In the genomic region with DNA sequence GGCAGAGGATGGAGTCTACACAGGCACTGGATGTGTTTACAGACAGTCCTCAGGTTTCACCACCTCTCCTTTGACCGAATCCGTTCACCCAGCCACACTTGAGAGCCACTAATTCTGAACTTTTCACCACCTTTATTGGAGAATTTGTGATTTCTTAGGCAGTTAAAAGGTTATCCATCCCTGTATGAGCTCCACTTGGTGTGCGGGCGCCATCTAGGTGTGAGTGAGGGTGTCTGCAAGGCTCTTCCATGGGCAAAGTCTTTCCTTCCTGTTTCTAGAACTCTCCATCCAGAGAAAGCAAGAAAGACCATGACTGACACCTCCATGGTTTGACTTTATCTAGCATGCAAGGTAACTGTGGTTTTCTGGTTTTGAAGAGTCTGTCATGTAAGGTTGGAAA, we compare ENCODE assay signal across 10 mouse cellular contexts.
DNase-seq lines count a peak whose midpoint lies in the region; TF ChIP-seq lines count a peak whose summit lies in the region.
"Had no signal": no experiment of that assay in that cellular context is flagged by ENCODE, and none has a peak within 500 bp of the region (broad histone marks: within the 10 kb centered on the region; RNA-seq: fewer than 3 reads in every experiment).

No protein-coding gene starts in this region.

- H3K27ac ChIP-seq in heart, embryonic 10.5 days, result no peak overlapping the region
- H3K27ac ChIP-seq: embryonic facial prominence, embryonic 12.5 days; lung, embryonic 15.5 days had no signal

- H3K9me3 ChIP-seq in heart, embryonic 10.5 days, result no peaks in the 10 kb centered on the region
- H3K9me3 ChIP-seq: embryonic facial prominence, embryonic 12.5 days; lung, embryonic 15.5 days had no signal

- peaks cover 3% of the 10 kb centered on the region; the same call in 1 of the 2 replicates for H3K4me1 ChIP-seq in heart, embryonic 10.5 days

- peaks cover 7% of the 10 kb centered on the region; the same call in 1 of the 2 replicates for H3K36me3 ChIP-seq in heart, embryonic 10.5 days
- no peaks in the 10 kb centered on the region for H3K36me3 ChIP-seq in C2C12 (ENCODE audit: control insufficient read depth, insufficient read depth)
- H3K36me3 ChIP-seq: embryonic facial prominence, embryonic 12.5 days; lung, embryonic 15.5 days had no signal

- DNase-seq in heart, postnatal 4 days, result peak; percentile 54
- no peak for DNase-seq in heart, embryonic 10.5 days (ENCODE audit: low spot score)
- peak; percentile 27 to 60 for DNase-seq in adrenal gland, adult 18-20 months (ENCODE audit: low spot score in 2 of 2)
- peak; percentile 48 for DNase-seq in gastrocnemius, postnatal 10 days
- peak; percentile 50 to 66 for DNase-seq in left cerebral cortex, adult 18-20 months (ENCODE audit: low spot score in 2 of 2)
- DNase-seq in retina, postnatal 1 day, result peak; percentile 66
- no peak for DNase-seq in spleen, postnatal 4 days (ENCODE audit: low spot score in 2 of 2)

- no peaks in the 10 kb centered on the region for H3K79me2 ChIP-seq in C2C12 (ENCODE audit: control insufficient read depth, insufficient read depth)

- H3K27me3 ChIP-seq in heart, embryonic 10.5 days (ENCODE audit: insufficient read depth, poor library complexity, severe bottlenecking), result no peaks in the 10 kb centered on the region
- no peaks in the 10 kb centered on the region for H3K27me3 ChIP-seq in C2C12 (ENCODE audit: control insufficient read depth, insufficient read depth, insufficient read length)
- H3K27me3 ChIP-seq: embryonic facial prominence, embryonic 12.5 days; lung, embryonic 15.5 days had no signal

- H3K4me3 ChIP-seq in heart, embryonic 10.5 days, result no peak overlapping the region
- no peak overlapping the region for H3K4me3 ChIP-seq in C2C12 (ENCODE audit: insufficient read depth, poor library complexity, severe bottlenecking)
- H3K4me3 ChIP-seq: embryonic facial prominence, embryonic 12.5 days; lung, embryonic 15.5 days had no signal

- 35% methylated on average over 4 of the region's 4 CpGs for WGBS in heart, embryonic 10.5 days

- H3K79me3 ChIP-seq in C2C12 (ENCODE audit: low read depth), result no peaks in the 10 kb centered on the region

- peak; percentile 34 for TF ChIP-seq CTCF in C2C12 (IDR thresholded peaks at IDR 0.05; ENCODE audit: control insufficient read depth, insufficient read depth, insufficient read length)

- no peak overlapping the region for H3ac ChIP-seq in C2C12 (ENCODE audit: control insufficient read depth, insufficient read length, low read depth)

TF ChIP-seq in C2C12, 6 proteins besides CTCF, POLR2A, EP300 and RAD21:
- no peak for TF ChIP-seq MYOD1 (IDR thresholded peaks at IDR 0.05; ENCODE audit: control insufficient read depth, insufficient read length, low read depth)
- no peak for TF ChIP-seq MYOG (IDR thresholded peaks at IDR 0.05; ENCODE audit: control insufficient read depth, extremely low read depth, insufficient read length)
- no peak for TF ChIP-seq USF1 (IDR thresholded peaks at IDR 0.05; ENCODE audit: low read depth)
- no peak for TF ChIP-seq CEBPB (IDR thresholded peaks at IDR 0.05; ENCODE audit: low read depth)
- no peak for TF ChIP-seq FOSL1 (IDR thresholded peaks at IDR 0.05; ENCODE audit: insufficient read depth, low read length, poor library complexity, severe bottlenecking)
- no peak for TF ChIP-seq MAX (IDR thresholded peaks at IDR 0.05)

Comparison
In these comparisons a context has a peak if more than half of its experiments do, and no peak if none do; other contexts are left out.
1. DNase-seq: peak in heart, postnatal 4 days (single experiment), adrenal gland, adult 18-20 months (2 of 2), gastrocnemius, postnatal 10 days (single experiment), left cerebral cortex, adult 18-20 months (2 of 2) and retina, postnatal 1 day (single experiment); none in heart, embryonic 10.5 days (single experiment) and spleen, postnatal 4 days (0 of 2).